Mouse (Mus musculus) liver, postnatal 0 days (tissue): ENCODE measurements around the gene Myt1l.

ENCODE experiments used
- CTCF ChIP-seq: sonication (generic); IDR thresholded peaks from 2 replicates; pipeline ENCODE4 v1.5.1; 2016; ENCODE audit warnings: antibody characterized with exemption, low read depth
- EP300 ChIP-seq: IDR thresholded peaks from 2 replicates; pipeline ENCODE4 v1.6.1; 2016; ENCODE audit warnings: antibody characterized with exemption, low read depth, mild to moderate bottlenecking

DNA sequence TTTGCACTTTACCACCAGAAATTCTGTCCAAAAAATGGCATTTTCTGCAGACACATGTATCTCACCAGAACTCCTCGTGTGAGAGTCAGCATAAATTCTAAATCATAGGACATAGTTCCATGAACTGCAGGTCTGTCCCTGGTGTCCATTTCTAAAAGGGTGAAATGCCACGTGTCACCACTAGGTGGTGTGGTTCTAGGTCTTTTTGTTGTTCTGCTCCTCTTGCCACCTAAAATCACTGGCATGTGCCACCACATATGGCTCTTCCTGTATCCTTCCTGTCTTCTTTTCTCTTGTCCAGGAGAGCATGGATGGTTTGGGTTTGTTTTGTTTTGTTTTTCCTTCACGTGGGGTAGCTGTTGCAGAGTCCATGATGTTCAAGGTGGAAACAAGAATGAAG, 366.5 kb downstream of the Myt1l start:
- TF ChIP-seq CTCF (peak; percentile 71), EP300 (no peak)
